Mouse (Mus musculus) CH12.LX (cell line): Measurements from ENCODE around the gene Slc16a2. TPM values are rescaled to one million over a fixed set of nuclear protein-coding genes. Genes with fewer than 3 reads are reported as not detected.
A peak's percentile ranks its signal among the peaks of the same experiment; 100 is the strongest.

Experiments
- DNase-seq: peaks from one replicate; pipeline ENCODE4 v3.0.0-alpha.2; 2013; ENCODE audit errors: extremely low read depth
- H3K27ac ChIP-seq: 2 replicates; pipeline ENCODE4 v1.5.1; 2012; ENCODE audit warnings: low read depth, mild to moderate bottlenecking, control low read depth, moderate library complexity; ENCODE audit not compliant: insufficient read depth
- H3K27me3 ChIP-seq: replicated peaks from 2 replicates; pipeline ENCODE3; 2012; ENCODE audit warnings: inconsistent platforms
- H3K36me3 ChIP-seq, 2 experiments: replicated peaks in 1 of 2; 2 replicates each; pipeline versions ENCODE3 to v1.6.1; 2012; ENCODE audit warnings: inconsistent platforms in 1 of 2, low read length in 1 of 2, mild to moderate bottlenecking in 1 of 2, mixed read lengths in 1 of 2, moderate library complexity in 1 of 2; ENCODE audit not compliant: control insufficient read depth in 1 of 2, insufficient read depth in 1 of 2
- H3K4me1 ChIP-seq, 2 experiments: 2 replicates each; pipeline ENCODE4 v1.6.1; 2012; ENCODE audit warnings: inconsistent platforms in 1 of 2, moderate library complexity in 1 of 2; ENCODE audit not compliant: insufficient read depth in 2 of 2, control insufficient read depth in 1 of 2
- H3K4me2 ChIP-seq: 2 replicates; pipeline ENCODE4 v1.6.1; 2012; ENCODE audit warnings: low read depth, mild to moderate bottlenecking, control low read depth; ENCODE audit not compliant: poor library complexity, insufficient read depth, severe bottlenecking
- H3K4me3 ChIP-seq, 3 experiments: fragments of 150-350 bp in 1 of 3; sonication (generic) in 1 of 3; replicated peaks in 1 of 3; 2 replicates each; pipeline versions ENCODE3 to v1.5.1; 2011 to 2012; ENCODE audit warnings: low read depth in 2 of 3, low read length in 2 of 3, mild to moderate bottlenecking in 2 of 3, moderate library complexity in 2 of 3, control low read depth in 1 of 3, improper control_type of control experiment in 1 of 3, inconsistent platforms in 1 of 3, mixed read lengths in 1 of 3; ENCODE audit not compliant: poor library complexity in 1 of 3
- H3K79me2 ChIP-seq: replicated peaks from 2 replicates; pipeline ENCODE4 v1.6.1; 2012; ENCODE audit warnings: mild to moderate bottlenecking, moderate library complexity; ENCODE audit not compliant: control insufficient read depth, poor library complexity, insufficient read depth, severe bottlenecking; ENCODE audit errors: extremely low read depth
- H3K9ac ChIP-seq: 2 replicates; pipeline ENCODE4 v1.6.1; 2012; ENCODE audit warnings: low read depth, mild to moderate bottlenecking, control low read depth, moderate library complexity; ENCODE audit not compliant: insufficient read depth
- H3K9me3 ChIP-seq: replicated peaks from 2 replicates; pipeline ENCODE3; 2012; ENCODE audit warnings: low read length, inconsistent platforms, mixed read lengths
- BHLHE40 ChIP-seq: IDR thresholded peaks from 2 replicates; pipeline ENCODE4 v1.6.1; 2011; ENCODE audit warnings: mild to moderate bottlenecking, low read depth, low read length, improper control_type of control experiment
- CHD2 ChIP-seq: IDR thresholded peaks from 2 replicates; pipeline ENCODE4 v1.6.1; 2011; ENCODE audit warnings: low read length, improper control_type of control experiment
- E2F4 ChIP-seq: IDR thresholded peaks from 2 replicates; pipeline ENCODE4 v1.6.1; 2011; ENCODE audit warnings: low read depth, low read length, improper control_type of control experiment; ENCODE audit not compliant: insufficient replicate concordance
- GABPA ChIP-seq: IDR thresholded peaks from 2 replicates; pipeline ENCODE4 v1.6.1; 2012; ENCODE audit warnings: low read depth, low read length, improper control_type of control experiment, inconsistent platforms; ENCODE audit not compliant: insufficient replicate concordance
- KAT2A ChIP-seq: IDR thresholded peaks from 2 replicates; pipeline ENCODE4 v1.6.1; 2012; ENCODE audit warnings: low read length, improper control_type of control experiment, inconsistent platforms; ENCODE audit not compliant: insufficient replicate concordance
- MAFK ChIP-seq: IDR thresholded peaks from 2 replicates; pipeline ENCODE4 v1.6.1; 2011; ENCODE audit warnings: low read length, improper control_type of control experiment; ENCODE audit not compliant: insufficient replicate concordance
- MAX ChIP-seq: IDR thresholded peaks from 2 replicates; pipeline ENCODE4 v1.6.1; 2011; ENCODE audit warnings: low read length, improper control_type of control experiment
- NELFE ChIP-seq: IDR thresholded peaks from 2 replicates; pipeline ENCODE4 v1.6.1; 2011; ENCODE audit warnings: low read depth, low read length, improper control_type of control experiment
- POLR2A ChIP-seq: IDR thresholded peaks from 2 replicates; pipeline ENCODE4 v1.6.1; 2011; ENCODE audit warnings: low read depth, mild to moderate bottlenecking, improper control_type of control experiment, low read length
- POLR2AphosphoS2 ChIP-seq: IDR thresholded peaks from 2 replicates; pipeline ENCODE4 v1.6.1; 2011; ENCODE audit warnings: low read depth, low read length, improper control_type of control experiment
- SIN3A ChIP-seq: IDR thresholded peaks from 2 replicates; pipeline ENCODE4 v1.6.1; 2012; ENCODE audit warnings: low read length, improper control_type of control experiment, inconsistent platforms
- TBP ChIP-seq: conservative IDR thresholded peaks from 2 replicates; pipeline ENCODE4 v1.6.1; 2011; ENCODE audit warnings: low read depth, low read length, improper control_type of control experiment
- UBTF ChIP-seq: IDR thresholded peaks from 2 replicates; pipeline ENCODE4 v1.6.1; 2012; ENCODE audit warnings: low read depth, mild to moderate bottlenecking, inconsistent platforms, low read length, improper control_type of control experiment, moderate library complexity
- USF2 ChIP-seq: conservative IDR thresholded peaks from 2 replicates; pipeline ENCODE4 v1.6.1; 2011; ENCODE audit warnings: low read depth, low read length, improper control_type of control experiment
- ZC3H11A ChIP-seq: IDR thresholded peaks from 2 replicates; pipeline ENCODE4 v1.6.1; 2012; ENCODE audit warnings: low read depth, mild to moderate bottlenecking, inconsistent platforms, low read length, improper control_type of control experiment
- ZNF384 ChIP-seq: IDR thresholded peaks from 2 replicates; pipeline ENCODE4 v1.6.1; 2012; ENCODE audit warnings: low read depth, low read length, improper control_type of control experiment, inconsistent platforms
- dilution Hi-C: fragments of 300-500 bp; cut with MboI; formaldehyde crosslinking; loops from 2 replicates; pipeline ENCODE4 v1.14.3; 2020; ENCODE audit warnings: low sequenced_read_pairs; ENCODE audit not compliant: extremely low pct_unique_long_range_greater_than_20kb, extremely low pct_ligation_motif_present
- in situ Hi-C: fragments of 300-500 bp; cut with MboI; formaldehyde crosslinking; loops from 3 replicates; pipeline ENCODE4 v1.14.3; 2019; ENCODE audit warnings: low sequenced_read_pairs, low pct_ligation_motif_present, low pct_unique_long_range_greater_than_20kb, mixed read lengths
- polyA plus RNA-seq: library from polyadenylated mRNA; unstranded; fragments of >175 nt; gene quantifications from 2 replicates; pipeline ENCODE4 v1.2.1, GENCODE M21; 2012; ENCODE audit warnings: low read depth; ENCODE audit not compliant: insufficient read length
- total RNA-seq, 2 experiments: library from RNA; depleted of rRNA; stranded (reverse); fragments of 300-350 nt in 1 of 2; fragments of >200 nt in 1 of 2; gene quantifications; 2 replicates each; pipeline ENCODE4 v1.2.3; 2012 to 2014

Slc16a2 gene
- total and polyA plus RNA-seq, 3 experiments, result 0.32 to 2.2 (median 0.42) TPM

DNA sequence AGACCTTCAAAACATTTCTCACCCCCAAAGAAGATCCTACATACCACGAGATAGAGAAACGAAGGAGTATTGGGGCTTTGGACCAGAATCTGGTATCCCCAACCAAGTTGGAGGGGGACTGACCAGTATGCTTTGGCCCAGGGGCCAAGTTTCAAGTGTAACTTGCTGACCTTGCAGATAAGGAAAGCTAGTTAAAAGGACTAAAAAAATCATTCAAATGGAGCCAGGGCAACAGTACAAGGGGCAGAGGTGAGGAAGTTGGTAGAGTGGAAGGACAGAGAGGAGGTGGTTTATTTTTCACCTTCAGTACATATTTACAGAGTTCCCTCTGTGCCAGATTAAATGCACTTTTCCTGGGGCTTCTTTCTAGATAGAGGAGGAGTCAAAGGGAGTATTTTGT lies 7.1 kb upstream of the Slc16a2 start:
- Histone ChIP-seq H3K9ac (no peak overlapping the region), H3K4me2 (no peak overlapping the region), H3K27me3 (no peaks in the 10 kb centered on the region), H3K79me2 (no peaks in the 10 kb centered on the region), H3K4me3 (no peak overlapping the region), H3K27ac (no peak overlapping the region), H3K9me3 (no peaks in the 10 kb centered on the region), H3K36me3 (no peaks in the 10 kb centered on the region), H3K4me1 (no peaks in the 10 kb centered on the region)
- in situ Hi-C loops, result no loop called here
- dilution Hi-C loops, result no loop called here
- DNase-seq, result no peak
- TF ChIP-seq ZNF384 (no peak), POLR2A (no peak), ZC3H11A (no peak)

DNA sequence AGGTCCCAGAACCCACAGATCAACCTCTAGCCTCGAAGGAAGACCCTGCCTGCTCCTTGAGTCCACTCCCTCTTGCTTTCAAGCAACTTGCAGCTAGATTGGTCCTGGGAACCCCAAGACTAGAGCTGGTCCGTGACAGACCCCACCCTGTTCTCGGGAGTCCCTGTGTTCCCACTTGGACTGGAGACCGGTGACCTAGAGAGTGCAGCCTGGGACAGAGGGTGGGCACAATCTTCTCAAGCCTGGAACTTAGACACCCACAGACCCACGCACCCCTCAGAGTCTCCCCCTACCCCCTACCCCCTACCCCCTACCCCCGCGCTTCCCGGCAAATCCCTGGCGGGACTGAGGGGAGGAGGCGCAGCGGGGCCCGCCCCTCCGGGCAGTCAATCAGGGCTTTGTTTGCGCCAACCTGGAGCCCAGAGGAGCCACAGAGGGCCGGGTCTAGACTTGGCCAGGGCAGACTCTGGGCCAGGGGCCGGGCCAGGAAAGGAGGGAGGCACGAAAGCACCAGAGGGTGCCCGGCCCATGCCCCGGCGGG lies 558 bp upstream of the Slc16a2 start:
- no peak for TF ChIP-seq NELFE
- TF ChIP-seq MAX, result no peak
- no peak for TF ChIP-seq KAT2A
- no peak for TF ChIP-seq CHD2
- TF ChIP-seq E2F4, result no peak
- TF ChIP-seq GABPA, result no peak
- no peak for TF ChIP-seq BHLHE40
- no peak for TF ChIP-seq POLR2AphosphoS2
- no peak for TF ChIP-seq SIN3A
- TF ChIP-seq MAFK, result no peak
- TF ChIP-seq TBP, result no peak
- Histone ChIP-seq H3K27me3 (no peaks in the 10 kb centered on the region), H3K79me2 (no peaks in the 10 kb centered on the region), H3K36me3 (no peaks in the 10 kb centered on the region), H3K9ac (no peak overlapping the region), H3K27ac (no peak overlapping the region), H3K4me3 (peak overlapping the region in 1 of 3 experiments; percentile 13), H3K4me1 (peaks cover 0 to 13% of the 10 kb centered on the region in 2 experiments; a peak in 2 of 4 replicates), H3K4me2 (peak overlapping the region; percentile 18; the same call in 1 of the 2 replicates), H3K9me3 (no peaks in the 10 kb centered on the region)
- in situ Hi-C loops, result no loop called here
- DNase-seq, result no peak
- dilution Hi-C loops, result no loop called here

- Histone ChIP-seq H3K36me3 (no peaks in the 10 kb centered on the region), H3K4me3 (peak overlapping the region; percentile 16 to 71 (median 54)), H3K4me1 (peaks cover 0 to 13% of the 10 kb centered on the region in 2 experiments; a peak in 2 of 4 replicates), H3K79me2 (no peaks in the 10 kb centered on the region), H3K9me3 (no peaks in the 10 kb centered on the region), H3K9ac (peak overlapping the region; percentile 40; the same call in 1 of the 2 replicates), H3K27me3 (no peaks in the 10 kb centered on the region), H3K27ac (no peak overlapping the region), H3K4me2 (peak overlapping the region; percentile 51; the same call in 1 of the 2 replicates)
- in situ Hi-C loops (no loop called here), dilution Hi-C loops (no loop called here)
- TF ChIP-seq USF2 (no peak), UBTF (0 out of 2 replicates have a peak, but pooled peaks have one; percentile 41)
- no peak for DNase-seq
Observed at GRCm38 (mm10) chrX:103821195-103821831, 470 bp downstream of the Slc16a2 start.
